Mouse (Mus musculus) left cerebral cortex, adult 11 months (tissue): ENCODE measurements around the gene Smarcc1.

ENCODE experiments used
- DNase-seq: peaks from one replicate; pipeline ENCODE4 v3.0.0; 2022; ENCODE audit warnings: low spot score

Smarcc1 gene

GRCm38 (mm10) chr9:110287321-110287924, 169.9 kb downstream of the Smarcc1 start:
- peak; percentile 43 for DNase-seq
